Mouse (Mus musculus): ENCODE measurements at regions not wholly inside any gene's neighbourhood (a gene's known extent, or its start where the extent isn't known, plus 50 kb on each side); places are given as distances from the start of the nearest gene placed in this dataset.
A peak's percentile ranks its signal among the peaks of the same experiment; 100 is the strongest.

- DNase-seq (ENCODE audit: low spot score) = no peak
- no peak overlapping the region for H3K27ac ChIP-seq (replicated peaks)
- no peaks in the 10 kb centered on the region for H3K9me3 ChIP-seq (ENCODE audit: control insufficient read depth, low read length)
- no peak for ATAC-seq (ENCODE audit: low FRiP score, low TSS enrichment)
- H3K4me2 ChIP-seq (replicated peaks; ENCODE audit: low read depth) = no peak overlapping the region
- no peaks in the 10 kb centered on the region for H3K36me3 ChIP-seq (ENCODE audit: control insufficient read depth, insufficient read depth, low read length)
- H3K27me3 ChIP-seq (ENCODE audit: control insufficient read depth, insufficient read depth, low read length) = no peaks in the 10 kb centered on the region
- WGBS = 77% methylated on average over 5 of the region's 5 CpGs
- H3K4me3 ChIP-seq (ENCODE audit: low read depth, low read length) = no peak overlapping the region
- no peaks in the 10 kb centered on the region for H3K4me1 ChIP-seq (replicated peaks; ENCODE audit: control insufficient read depth, insufficient read depth)
- H3K9ac ChIP-seq (ENCODE audit: low read length) = no peak overlapping the region
- TF ChIP-seq EP300 (optimal IDR thresholded peaks at IDR 0.05) = no peak
- no peak for TF ChIP-seq CTCF (IDR thresholded peaks at IDR 0.05; ENCODE audit: low read depth)
Measured at GRCm38 (mm10) chr8:56476158-56476557, 74.7 kb downstream of the Cep44 start.

- no peak for TF ChIP-seq CTCF (IDR thresholded peaks at IDR 0.05; ENCODE audit: low read depth)
- TF ChIP-seq EP300 (optimal IDR thresholded peaks at IDR 0.05) = no peak
- 63% methylated on average over 2 of the region's 2 CpGs for WGBS
- Histone ChIP-seq H3K27ac (replicated peaks) (no peak overlapping the region), H3K4me3 (ENCODE audit: low read depth, low read length) (no peak overlapping the region), H3K27me3 (ENCODE audit: control insufficient read depth, insufficient read depth, low read length) (no peaks in the 10 kb centered on the region), H3K9me3 (ENCODE audit: control insufficient read depth, low read length) (no peaks in the 10 kb centered on the region), H3K9ac (ENCODE audit: low read length) (no peak overlapping the region), H3K36me3 (ENCODE audit: control insufficient read depth, insufficient read depth, low read length) (no peaks in the 10 kb centered on the region), H3K4me2 (replicated peaks; ENCODE audit: low read depth) (no peak overlapping the region), H3K4me1 (replicated peaks; ENCODE audit: control insufficient read depth, insufficient read depth) (no peaks in the 10 kb centered on the region)
- no peak for DNase-seq (ENCODE audit: low spot score)
- ATAC-seq (ENCODE audit: low FRiP score, low TSS enrichment) = no peak
Measured at GRCm38 (mm10) chr8:56475138-56475537, 75.7 kb downstream of the Cep44 start.

GRCm38 (mm10) chr8:56474335-56474734 is 76.5 kb downstream of the Cep44 start:
- Histone ChIP-seq H3K9me3 (ENCODE audit: control insufficient read depth, low read length) (no peaks in the 10 kb centered on the region), H3K27me3 (ENCODE audit: control insufficient read depth, insufficient read depth, low read length) (no peaks in the 10 kb centered on the region), H3K9ac (ENCODE audit: low read length) (no peak overlapping the region), H3K27ac (replicated peaks) (no peak overlapping the region), H3K4me2 (replicated peaks; ENCODE audit: low read depth) (no peak overlapping the region), H3K4me1 (replicated peaks; ENCODE audit: control insufficient read depth, insufficient read depth) (no peaks in the 10 kb centered on the region), H3K36me3 (ENCODE audit: control insufficient read depth, insufficient read depth, low read length) (no peaks in the 10 kb centered on the region), H3K4me3 (ENCODE audit: low read depth, low read length) (no peak overlapping the region)
- no peak for DNase-seq (ENCODE audit: low spot score)
- no peak for ATAC-seq (ENCODE audit: low FRiP score, low TSS enrichment)
- TF ChIP-seq EP300 (optimal IDR thresholded peaks at IDR 0.05) (no peak), CTCF (IDR thresholded peaks at IDR 0.05; ENCODE audit: low read depth) (no peak)
- 88% methylated on average over 2 of the region's 2 CpGs for WGBS

- no peak overlapping the region for H3K4me3 ChIP-seq (ENCODE audit: low read depth, low read length)
Measured at GRCm38 (mm10) chr8:56465091-56465490, 85.8 kb downstream of the Cep44 start.

GRCm38 (mm10) chr8:56450982-56451381 is 99.9 kb downstream of the Cep44 start:
- H3K9ac ChIP-seq (ENCODE audit: low read length) = no peak overlapping the region
- H3K27me3 ChIP-seq (ENCODE audit: control insufficient read depth, insufficient read depth, low read length) = no peaks in the 10 kb centered on the region
- H3K36me3 ChIP-seq (ENCODE audit: control insufficient read depth, insufficient read depth, low read length) = no peaks in the 10 kb centered on the region
- no peaks in the 10 kb centered on the region for H3K9me3 ChIP-seq (ENCODE audit: control insufficient read depth, low read length)
- no peaks in the 10 kb centered on the region for H3K4me1 ChIP-seq (replicated peaks; ENCODE audit: control insufficient read depth, insufficient read depth)
- no peak for TF ChIP-seq CTCF (IDR thresholded peaks at IDR 0.05; ENCODE audit: low read depth)
- no peak for TF ChIP-seq EP300 (optimal IDR thresholded peaks at IDR 0.05)
- no peak overlapping the region for H3K27ac ChIP-seq (replicated peaks)
- H3K4me2 ChIP-seq (replicated peaks; ENCODE audit: low read depth) = no peak overlapping the region
- ATAC-seq (ENCODE audit: low FRiP score, low TSS enrichment) (no peak), DNase-seq (ENCODE audit: low spot score) (no peak)
- WGBS = 70% methylated on average over 3 of the region's 3 CpGs
- H3K4me3 ChIP-seq (ENCODE audit: low read depth, low read length) = no peak overlapping the region

More at GRCm38 (mm10) chr8:56465091-56465490, 85.8 kb downstream of the Cep44 start:
- Histone ChIP-seq H3K9me3 (ENCODE audit: control insufficient read depth, low read length) (no peaks in the 10 kb centered on the region), H3K4me2 (replicated peaks; ENCODE audit: low read depth) (no peak overlapping the region), H3K9ac (ENCODE audit: low read length) (no peak overlapping the region), H3K27ac (replicated peaks) (no peak overlapping the region), H3K36me3 (ENCODE audit: control insufficient read depth, insufficient read depth, low read length) (no peaks in the 10 kb centered on the region), H3K4me1 (replicated peaks; ENCODE audit: control insufficient read depth, insufficient read depth) (no peaks in the 10 kb centered on the region), H3K27me3 (ENCODE audit: control insufficient read depth, insufficient read depth, low read length) (no peaks in the 10 kb centered on the region)
- DNase-seq (ENCODE audit: low spot score) (no peak), ATAC-seq (ENCODE audit: low FRiP score, low TSS enrichment) (peak; percentile 38; the same call in 1 of the 2 replicates)
- WGBS = 57% methylated on average over 1 of the region's 1 CpGs
- TF ChIP-seq EP300 (optimal IDR thresholded peaks at IDR 0.05) (no peak), CTCF (IDR thresholded peaks at IDR 0.05; ENCODE audit: low read depth) (no peak)

GRCm38 (mm10) chr8:56443676-56444075 is 107.2 kb downstream of the Cep44 start:
- H3K36me3 ChIP-seq (ENCODE audit: control insufficient read depth, insufficient read depth, low read length) = no peaks in the 10 kb centered on the region
- TF ChIP-seq EP300 (optimal IDR thresholded peaks at IDR 0.05) = no peak
- TF ChIP-seq CTCF (IDR thresholded peaks at IDR 0.05; ENCODE audit: low read depth) = no peak

More at GRCm38 (mm10) chr8:56443676-56444075, 107.2 kb downstream of the Cep44 start:
- no peak overlapping the region for H3K9ac ChIP-seq (ENCODE audit: low read length)
- H3K27ac ChIP-seq (replicated peaks) = no peak overlapping the region
- H3K4me1 ChIP-seq (replicated peaks; ENCODE audit: control insufficient read depth, insufficient read depth) = no peaks in the 10 kb centered on the region
- DNase-seq (ENCODE audit: low spot score) (no peak), ATAC-seq (ENCODE audit: low FRiP score, low TSS enrichment) (peak; percentile 24; the same call in 1 of the 2 replicates)
- H3K4me3 ChIP-seq (ENCODE audit: low read depth, low read length) = no peak overlapping the region
- H3K27me3 ChIP-seq (ENCODE audit: control insufficient read depth, insufficient read depth, low read length) = no peaks in the 10 kb centered on the region
- WGBS = 37% methylated on average over 3 of the region's 3 CpGs
- no peaks in the 10 kb centered on the region for H3K9me3 ChIP-seq (ENCODE audit: control insufficient read depth, low read length)
- no peak overlapping the region for H3K4me2 ChIP-seq (replicated peaks; ENCODE audit: low read depth)

All from stomach, postnatal 0 days (tissue).